Mouse (Mus musculus) brown adipose tissue, adult 24 weeks (tissue): Measurements from ENCODE around the gene Ttc9. TPM values are rescaled to one million over a fixed set of nuclear protein-coding genes. Genes with fewer than 3 reads are reported as not detected.

ENCODE experiments used
- H3K27ac ChIP-seq: fragments of 200-500 bp; replicated peaks from 2 replicates; pipeline ENCODE4 v1.5.1; 2012; ENCODE audit warnings: low read depth, mild to moderate bottlenecking, low read length
- H3K4me1 ChIP-seq: fragments of 200-500 bp; 2 replicates; pipeline ENCODE4 v1.6.1; 2012; ENCODE audit warnings: low read length, mixed read lengths; ENCODE audit not compliant: control insufficient read depth, insufficient read depth, insufficient read length
- H3K4me3 ChIP-seq: fragments of 200-500 bp; 2 replicates; pipeline ENCODE4 v1.5.1; 2012; ENCODE audit warnings: low read depth, mild to moderate bottlenecking, low read length, moderate library complexity; ENCODE audit not compliant: insufficient read depth
- polyA plus RNA-seq: library from polyadenylated mRNA; stranded (reverse); fragments of >200 nt; gene quantifications from 2 replicates; pipeline ENCODE4 v1.2.4, GENCODE M21; 2012; ENCODE audit not compliant: missing spikeins, insufficient read depth, insufficient read length

The Ttc9 gene
- not detected in 2 replicates for polyA plus RNA-seq

DNA sequence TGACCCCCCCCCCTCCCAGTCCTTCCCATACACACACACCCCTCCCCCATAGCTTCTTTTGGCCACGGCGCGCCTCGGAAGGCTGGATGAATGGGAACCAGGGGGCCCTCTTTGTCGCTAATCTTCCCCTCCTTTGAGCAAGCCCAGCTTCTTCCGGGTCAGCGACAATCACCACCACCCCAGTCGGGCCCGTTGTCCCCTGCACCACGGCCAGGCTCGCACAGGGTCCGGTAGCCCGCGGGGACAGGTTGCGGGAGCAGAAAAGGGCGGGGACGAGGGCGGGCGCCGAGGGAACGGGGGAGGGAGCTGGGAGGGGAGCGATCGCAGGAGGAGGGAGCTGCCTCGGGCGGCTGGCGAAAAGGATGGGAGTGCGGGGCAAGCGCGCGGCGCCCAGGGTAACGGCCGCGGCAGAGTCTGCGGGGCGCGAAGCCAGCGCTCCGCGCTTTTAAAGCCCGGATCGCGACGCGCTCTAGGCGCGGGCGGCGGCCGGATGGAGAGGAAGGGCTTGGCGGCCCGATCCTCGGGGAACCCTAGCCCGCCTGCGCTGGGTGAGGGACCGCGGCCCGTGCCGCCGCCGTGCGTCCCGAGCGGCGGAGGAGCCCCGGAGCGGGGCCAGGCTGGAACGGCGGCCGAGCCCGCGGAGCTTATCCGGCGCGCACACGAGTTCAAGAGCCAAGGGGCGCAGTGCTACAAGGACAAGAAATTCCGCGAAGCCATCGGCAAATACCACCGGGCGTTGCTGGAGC is at the start of gene Ttc9:
Ttc9 (plus strand) TSS at position 335 of the 746 bp plus-strand sequence.
- peak within 1 kb of the TSS; percentile 39 for H3K4me3 ChIP-seq
- no peak within 1 kb of the TSS for H3K27ac ChIP-seq
- H3K4me1 ChIP-seq: no peaks in the 10 kb centered on the region

DNA sequence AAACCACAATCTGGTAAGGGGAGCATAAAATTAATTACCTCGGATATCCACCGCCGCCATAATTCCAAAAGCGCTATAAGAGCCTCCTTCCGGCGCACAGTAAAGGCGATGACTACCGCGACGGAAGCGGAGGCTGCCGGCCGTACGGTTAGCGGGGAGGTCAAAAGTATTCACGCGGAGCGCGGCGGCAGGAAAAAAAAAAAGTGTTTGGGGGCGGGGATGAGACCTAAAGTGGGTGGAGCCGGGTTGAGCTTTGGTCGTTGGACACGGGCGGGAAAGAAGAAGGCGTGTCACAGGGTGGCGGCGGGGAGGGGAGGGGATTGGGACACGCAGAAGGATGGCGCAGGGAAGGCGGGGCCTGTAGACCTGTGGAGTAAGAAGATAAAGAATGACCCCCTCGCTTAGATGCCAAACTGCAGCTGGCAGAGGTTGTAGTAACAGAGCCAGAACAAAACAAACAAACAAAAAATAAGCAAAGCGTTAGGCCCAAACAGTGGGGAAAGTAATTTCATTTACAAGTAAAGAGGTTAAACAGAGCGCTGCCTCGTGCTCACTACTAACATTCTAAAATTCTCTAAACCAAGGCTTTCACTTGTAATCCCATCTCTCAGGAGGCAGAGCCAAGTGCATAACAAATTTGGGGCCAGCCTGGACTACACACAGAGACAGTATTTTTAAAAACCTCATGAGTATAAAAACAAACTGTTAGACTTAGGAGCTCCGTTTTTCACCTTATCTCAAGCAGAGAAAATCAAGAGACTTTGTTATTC is 36.0 kb upstream of the Ttc9 start, which contains the start of gene Med6:
Med6 (minus strand) TSS at position 107 of the 770 bp plus-strand sequence.
- H3K27ac ChIP-seq: no peak within 1 kb of the TSS; the same call in 1 of the 2 replicates
- no peaks in the 10 kb centered on the region for H3K4me1 ChIP-seq
- peak within 1 kb of the TSS; percentile 60 for H3K4me3 ChIP-seq

DNA sequence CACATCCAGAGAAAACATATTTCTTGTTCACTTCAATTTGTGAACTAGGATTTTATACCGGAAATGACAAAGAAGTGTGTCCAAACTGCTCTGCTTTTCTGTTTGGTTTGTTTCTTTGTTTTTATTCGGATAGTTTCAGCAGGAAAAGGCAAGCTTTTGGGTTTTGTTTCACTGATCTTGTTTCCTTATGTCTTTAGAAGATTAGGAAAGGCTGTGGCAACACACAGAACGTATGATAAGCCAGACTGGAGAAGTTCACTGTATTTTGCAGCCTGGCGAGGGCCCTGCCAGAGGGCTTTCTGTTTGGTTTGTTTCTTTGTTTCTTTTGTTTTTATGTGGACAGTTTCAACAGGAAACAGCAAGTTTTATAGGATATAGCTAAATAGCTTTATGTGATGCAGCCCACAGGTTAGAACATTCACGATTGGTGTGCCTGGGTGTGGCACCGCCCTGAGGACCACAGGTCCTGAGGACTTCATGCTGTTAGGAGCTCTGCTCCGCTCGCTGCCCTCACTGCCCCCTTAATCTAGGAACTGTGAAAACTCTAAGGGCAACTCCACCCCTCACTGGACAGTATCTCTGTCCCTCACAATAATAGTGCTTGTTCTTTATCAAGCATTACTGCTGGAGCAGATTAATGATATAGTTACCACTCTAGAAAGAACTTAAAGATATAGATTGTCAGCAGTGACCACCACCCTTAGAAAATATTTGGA is 34.3 kb upstream of the Ttc9 start:
- H3K27ac ChIP-seq: no peak overlapping the region

DNA sequence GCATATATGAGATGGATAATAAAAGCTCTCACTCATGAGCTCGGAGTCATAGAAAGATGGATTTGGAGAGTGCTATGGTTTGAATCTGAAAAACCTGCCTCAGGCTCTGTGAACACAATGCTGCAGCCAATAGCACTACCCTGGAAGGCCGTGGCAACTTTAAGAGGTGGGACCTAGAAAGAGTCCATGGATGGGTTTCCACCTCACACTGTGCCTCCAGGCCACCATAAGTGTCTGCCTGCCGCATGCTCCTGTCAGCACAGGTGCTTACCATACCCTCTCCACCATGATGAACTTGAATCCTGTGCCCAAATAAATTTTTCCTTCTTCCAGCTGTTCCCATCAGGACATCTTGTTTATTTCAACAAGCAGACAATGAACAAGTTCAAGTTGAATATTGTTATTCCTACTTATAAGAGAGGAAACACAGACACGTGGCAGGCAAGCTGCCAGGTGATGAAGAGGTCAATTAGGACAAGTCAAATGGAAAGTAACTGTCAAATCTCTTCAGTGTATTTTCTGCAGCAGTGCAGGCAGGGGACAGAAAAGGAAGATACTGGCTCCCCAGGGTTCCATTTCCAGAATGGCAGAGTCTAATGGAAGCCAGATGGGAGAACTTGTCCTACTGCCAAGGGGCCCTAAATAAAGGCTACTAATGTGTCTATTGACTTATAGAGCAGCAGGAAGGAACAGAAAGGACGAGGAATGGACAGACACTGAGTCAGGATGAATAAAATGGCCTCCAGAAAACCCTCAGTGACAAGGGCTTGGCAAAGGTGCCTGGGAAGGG is 25.9 kb upstream of the Ttc9 start:
- Histone ChIP-seq H3K4me1 (no peaks in the 10 kb centered on the region), H3K4me3 (no peak overlapping the region), H3K27ac (no peak overlapping the region)

More for the DNA sequence above, 34.3 kb upstream of the Ttc9 start:
- no peaks in the 10 kb centered on the region for H3K4me1 ChIP-seq
- H3K4me3 ChIP-seq: no peak overlapping the region

DNA sequence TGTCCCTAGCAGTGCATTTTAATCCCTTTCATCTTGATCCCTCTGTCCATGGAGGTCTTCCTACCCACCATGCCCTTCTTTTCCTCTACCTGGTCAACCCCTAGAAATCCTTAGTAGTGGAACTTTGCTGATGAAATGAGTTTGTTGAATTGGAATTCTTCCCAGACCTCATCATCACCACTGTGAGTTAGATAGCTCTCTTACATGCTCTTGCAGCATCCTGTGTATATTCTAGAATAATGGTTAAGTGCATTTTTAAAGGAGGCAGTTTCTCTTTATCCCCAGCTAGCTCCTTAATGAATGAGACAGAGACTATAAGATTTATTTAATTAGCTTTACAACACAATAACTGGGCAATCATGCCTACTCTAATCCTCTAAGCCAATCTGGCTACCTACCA is 21.6 kb upstream of the Ttc9 start:
- no peak overlapping the region for H3K27ac ChIP-seq
- H3K4me3 ChIP-seq: no peak overlapping the region
- no peaks in the 10 kb centered on the region for H3K4me1 ChIP-seq

DNA sequence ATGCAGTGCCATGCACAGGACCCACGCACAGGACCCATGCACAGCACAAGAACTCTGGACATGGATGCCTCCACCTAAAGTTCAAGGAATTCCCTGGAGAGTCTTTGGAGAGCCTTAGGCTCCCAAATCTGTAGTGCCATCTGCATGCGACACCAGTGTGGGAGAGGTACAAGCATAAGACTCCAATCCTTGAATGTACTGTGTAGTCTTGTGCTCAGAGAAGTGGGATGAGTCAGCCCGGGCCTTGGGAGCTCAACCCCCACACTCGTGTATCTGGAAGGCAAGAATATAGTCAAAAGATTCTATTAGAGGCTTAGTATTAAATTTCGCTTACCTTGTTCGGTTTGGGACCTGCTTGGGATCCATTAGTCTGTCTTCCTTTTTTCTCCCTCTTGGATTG is 15.2 kb upstream of the Ttc9 start:
- Histone ChIP-seq H3K4me1 (no peaks in the 10 kb centered on the region), H3K27ac (no peak overlapping the region), H3K4me3 (no peak overlapping the region)

DNA sequence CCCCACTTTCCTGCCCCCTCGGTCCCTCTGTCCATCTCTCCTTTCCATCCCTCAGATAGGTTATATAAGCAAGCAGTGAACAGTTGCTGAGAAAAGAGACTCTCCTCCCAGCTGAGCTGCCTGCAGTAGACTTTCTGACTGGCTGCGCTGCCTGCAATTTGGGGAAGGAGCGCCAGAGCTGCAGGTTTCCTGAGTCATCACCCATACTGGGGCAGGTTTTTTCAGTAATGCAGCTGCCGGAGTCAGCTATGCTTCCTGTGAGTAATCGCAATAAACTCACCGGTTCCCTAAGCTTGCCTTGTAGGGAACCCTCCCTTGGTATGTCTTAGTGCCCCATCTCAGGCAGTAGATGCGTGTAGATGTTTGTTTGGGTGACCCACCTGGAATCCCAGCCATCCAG is 14.1 kb upstream of the Ttc9 start:
- H3K4me1 ChIP-seq: no peaks in the 10 kb centered on the region
- H3K4me3 ChIP-seq: no peak overlapping the region
- H3K27ac ChIP-seq: no peak overlapping the region

DNA sequence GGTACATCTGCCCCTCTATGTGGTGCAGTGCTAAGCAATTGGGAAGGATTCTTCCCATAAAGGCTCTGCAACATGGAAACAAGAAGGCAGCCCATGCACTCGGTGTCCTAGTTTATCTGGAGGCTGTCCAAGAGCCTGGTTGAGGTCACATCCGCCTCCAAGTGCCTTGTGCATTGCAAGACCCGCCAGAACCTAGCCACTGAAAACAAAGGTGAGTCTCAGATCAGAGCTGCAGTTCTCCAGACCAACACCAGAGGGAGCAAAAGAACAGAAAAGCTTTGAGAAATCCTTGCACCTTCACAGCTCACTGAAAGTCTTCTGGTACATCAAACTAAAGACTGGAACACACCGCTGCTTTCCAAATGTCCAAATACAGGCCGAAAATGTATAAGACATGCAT is 11.7 kb upstream of the Ttc9 start:
- Histone ChIP-seq H3K4me1 (no peaks in the 10 kb centered on the region), H3K27ac (no peak overlapping the region), H3K4me3 (no peak overlapping the region)

DNA sequence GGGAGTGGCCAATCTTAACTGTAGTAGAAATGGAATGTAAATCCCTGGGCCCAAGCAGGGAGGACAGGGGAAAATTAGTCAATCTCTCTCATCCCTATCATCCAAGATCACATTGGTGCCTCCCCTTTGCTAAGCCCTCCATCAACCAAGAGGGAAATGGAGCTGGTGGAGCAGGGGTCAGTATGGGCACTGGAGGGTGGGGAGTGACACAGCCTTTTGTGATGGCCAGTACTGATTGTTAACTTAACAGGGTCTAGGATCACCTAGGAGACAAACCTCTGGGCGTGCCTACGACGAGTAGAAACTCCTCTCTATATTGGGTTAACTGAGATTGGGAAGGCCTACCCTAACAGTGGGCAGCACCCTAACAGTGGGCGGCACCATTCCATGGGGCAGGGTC is 7.7 kb upstream of the Ttc9 start:
- H3K4me1 ChIP-seq: no peaks in the 10 kb centered on the region
- no peak overlapping the region for H3K27ac ChIP-seq
- H3K4me3 ChIP-seq: no peak overlapping the region

DNA sequence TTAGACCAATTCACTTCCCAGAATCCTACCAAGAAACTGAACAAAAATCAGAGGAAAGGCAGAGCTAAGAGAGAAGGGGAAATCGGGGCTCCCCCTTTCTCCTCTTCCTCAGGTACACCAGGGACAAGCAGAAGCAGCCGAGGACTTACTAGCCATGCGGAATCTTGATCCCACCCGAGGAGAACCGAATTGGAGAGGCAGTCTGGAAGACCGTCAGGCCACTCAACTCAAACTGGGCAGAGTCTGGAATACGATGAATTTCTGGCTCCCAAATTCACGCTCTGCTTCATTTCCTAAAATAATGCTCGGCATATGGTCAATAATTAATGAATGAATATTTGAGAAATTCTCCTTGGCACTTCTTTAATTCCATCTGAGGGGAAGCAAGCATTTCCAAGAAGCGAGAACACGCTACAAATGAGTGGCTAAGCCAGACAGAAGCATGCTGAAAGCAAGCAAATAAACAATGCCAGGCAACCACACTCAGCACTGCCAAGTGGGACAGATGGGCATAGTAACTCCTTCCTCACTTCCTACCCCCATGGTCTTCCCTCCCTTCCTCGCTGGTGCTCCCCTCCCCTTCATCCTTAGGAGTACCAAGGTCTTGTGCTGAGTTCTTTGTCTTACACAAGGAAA is 4.7 kb upstream of the Ttc9 start:
- Histone ChIP-seq H3K4me1 (no peaks in the 10 kb centered on the region), H3K27ac (no peak overlapping the region), H3K4me3 (no peak overlapping the region)

DNA sequence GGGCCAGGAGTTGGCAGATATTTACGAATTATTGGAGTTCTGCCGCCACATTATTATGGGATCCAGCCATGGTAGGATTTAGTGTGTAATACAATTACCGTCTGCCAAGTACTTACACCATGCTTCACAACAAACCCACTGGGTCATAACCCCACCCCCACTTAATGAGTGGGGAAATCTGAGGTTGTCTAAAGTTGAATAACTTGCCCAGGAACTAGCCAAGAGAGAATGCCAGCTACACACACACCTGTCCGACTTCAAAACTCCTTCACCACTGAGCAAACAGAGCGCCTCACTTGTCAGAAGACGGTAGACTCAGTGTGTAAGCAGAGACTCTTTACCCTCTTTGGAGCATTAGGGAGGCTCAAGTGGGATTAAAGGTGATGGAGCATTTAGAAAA is 3.6 kb upstream of the Ttc9 start:
- H3K4me3 ChIP-seq: no peak overlapping the region
- H3K4me1 ChIP-seq: no peaks in the 10 kb centered on the region
- no peak overlapping the region for H3K27ac ChIP-seq

DNA sequence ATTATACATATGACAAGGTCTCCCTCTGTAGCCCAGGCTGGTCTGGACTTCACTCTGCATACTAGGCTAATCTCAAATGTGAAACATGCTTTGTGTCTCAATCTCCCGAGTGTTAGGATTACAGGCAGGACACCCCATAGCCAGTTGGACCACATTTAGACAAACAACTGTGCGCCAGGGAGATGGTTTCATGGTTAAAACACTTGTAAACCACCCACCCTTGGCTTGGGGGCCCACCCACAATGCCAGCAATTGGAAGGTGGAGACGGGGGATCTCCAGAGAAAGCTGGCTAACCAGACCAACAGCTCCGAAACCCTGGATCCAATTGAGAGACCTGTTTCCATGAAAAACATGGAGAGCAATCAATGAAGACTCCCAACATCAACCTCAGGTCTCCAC is 3.0 kb upstream of the Ttc9 start:
- no peaks in the 10 kb centered on the region for H3K4me1 ChIP-seq
- no peak overlapping the region for H3K27ac ChIP-seq
- no peak overlapping the region for H3K4me3 ChIP-seq

DNA sequence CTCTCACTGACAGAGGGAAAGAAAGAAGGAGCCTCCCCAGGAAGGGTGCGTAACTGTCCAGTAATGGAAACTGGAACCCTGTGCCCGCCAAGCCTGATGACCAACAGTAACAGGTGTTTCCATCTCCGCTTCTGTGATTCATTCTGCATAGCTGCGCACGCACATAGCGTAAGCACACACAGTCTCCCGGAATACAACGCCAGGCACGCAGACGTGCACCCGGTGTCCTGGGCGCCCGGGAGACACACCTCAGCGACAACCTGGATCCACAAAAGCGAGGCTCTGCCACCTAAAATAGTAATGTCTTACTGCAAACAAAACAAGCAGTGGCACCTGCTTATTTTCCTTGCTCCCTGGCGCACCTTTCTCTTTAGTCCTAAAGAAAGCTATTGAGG is 532 bp upstream of the Ttc9 start:
- Histone ChIP-seq H3K4me3 (no peak overlapping the region), H3K27ac (no peak overlapping the region)

DNA sequence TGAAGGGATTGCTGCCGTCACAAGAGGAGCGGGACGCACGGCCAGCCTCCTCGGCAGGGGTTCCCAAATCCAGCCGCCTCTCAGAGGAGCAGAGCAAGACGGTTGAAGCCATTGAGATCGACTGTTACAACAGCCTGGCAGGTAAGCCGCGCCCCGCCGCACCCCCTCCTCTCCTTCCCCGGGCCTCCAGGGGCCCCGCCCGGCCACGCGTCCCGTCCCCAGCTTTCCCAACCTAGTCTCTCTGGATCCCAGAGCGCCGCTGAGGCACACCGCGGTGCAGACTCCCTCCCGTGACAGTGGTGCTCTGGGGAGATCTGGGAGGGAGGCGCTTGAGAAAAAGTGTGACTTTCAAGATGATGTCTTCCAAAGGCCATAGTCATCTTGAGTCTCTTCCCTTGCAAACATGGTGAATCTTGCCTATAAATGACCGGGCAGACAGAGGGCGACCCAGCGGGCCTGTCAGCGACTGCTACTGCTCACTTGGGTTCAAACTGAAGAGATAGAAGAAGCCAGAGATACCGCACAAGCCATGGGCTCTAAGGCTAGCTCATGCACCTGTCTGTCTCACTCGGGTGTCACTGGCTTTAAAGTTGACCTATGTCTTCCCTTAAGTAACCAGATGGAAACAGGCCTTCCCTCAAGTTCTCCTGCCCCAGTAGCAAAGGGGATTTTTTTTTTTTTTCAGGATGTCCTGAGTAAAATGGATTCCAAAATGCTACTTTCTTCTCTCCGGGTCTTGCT is 782 bp downstream of the Ttc9 start:
- Histone ChIP-seq H3K4me1 (no peaks in the 10 kb centered on the region), H3K27ac (no peak overlapping the region), H3K4me3 (peak overlapping the region; percentile 39)

More for the DNA sequence above, 532 bp upstream of the Ttc9 start:
- H3K4me1 ChIP-seq: no peaks in the 10 kb centered on the region
